Mouse (Mus musculus) liver, embryonic 14.5 days (tissue): ENCODE measurements at regions not wholly inside any gene's neighbourhood (a gene's known extent, or its start where the extent isn't known, plus 50 kb on each side); places are given as distances from the start of the nearest gene placed in this dataset.

Experiments
- ATAC-seq: fragments of 200-750 bp; cut with Nextera tagmentation; 2 replicates; pipeline ENCODE4 v1.8.0; 2017; ENCODE audit warnings: moderate number of reproducible peaks, mild to moderate bottlenecking, moderate library complexity; ENCODE audit not compliant: insufficient read depth
- DNase-seq, 3 experiments: peaks; one replicate each; pipeline ENCODE4 v3.0.0-alpha.2; 2012 to 2013; ENCODE audit warnings: low read depth in 3 of 3, low spot score in 3 of 3
- H3K27ac ChIP-seq: fragments of 300-500 bp; sonication (generic); 2 replicates; pipeline ENCODE4 v1.5.1; 2014; ENCODE audit warnings: moderate library complexity, mild to moderate bottlenecking, control low read depth, inconsistent platforms
- H3K27me3 ChIP-seq: fragments of 300-500 bp; sonication (generic); 2 replicates; pipeline ENCODE4 v1.6.1; 2014; ENCODE audit warnings: mild to moderate bottlenecking, low read length, moderate library complexity; ENCODE audit not compliant: control insufficient read depth, insufficient read depth
- H3K36me3 ChIP-seq: fragments of 300-500 bp; sonication (generic); replicated peaks from 2 replicates; pipeline ENCODE4 v1.6.1; 2014; ENCODE audit warnings: low read depth; ENCODE audit not compliant: control insufficient read depth, insufficient read depth
- H3K4me1 ChIP-seq, 2 experiments: fragments of 200-500 bp in 1 of 2; fragments of 300-500 bp in 1 of 2; sonication (generic) in 1 of 2; replicated peaks; 2 replicates each; pipeline ENCODE4 v1.6.1; 2012 to 2014; ENCODE audit warnings: antibody characterized with exemption in 1 of 2, inconsistent platforms in 1 of 2, low read length in 1 of 2; ENCODE audit not compliant: control insufficient read depth in 2 of 2, insufficient read depth in 2 of 2
- H3K4me2 ChIP-seq: fragments of 300-500 bp; sonication (generic); 2 replicates; pipeline ENCODE4 v1.6.1; 2014; ENCODE audit warnings: low read depth, mild to moderate bottlenecking, control low read depth, moderate library complexity
- H3K4me3 ChIP-seq, 2 experiments: fragments of 200-500 bp in 1 of 2; fragments of 300-500 bp in 1 of 2; sonication (generic) in 1 of 2; 2 replicates each; pipeline ENCODE4 v1.5.1; 2012 to 2014; ENCODE audit warnings: low read depth in 2 of 2, low read length in 2 of 2, mild to moderate bottlenecking in 2 of 2, control low read depth in 1 of 2, inconsistent platforms in 1 of 2, moderate library complexity in 1 of 2; ENCODE audit not compliant: insufficient read depth in 1 of 2
- H3K9ac ChIP-seq: fragments of 300-500 bp; sonication (generic); replicated peaks from 2 replicates; pipeline ENCODE4 v1.6.1; 2014; ENCODE audit warnings: mild to moderate bottlenecking, control low read depth, moderate library complexity
- H3K9me3 ChIP-seq: fragments of 300-500 bp; sonication (generic); 2 replicates; pipeline ENCODE4 v1.6.1; 2016; ENCODE audit warnings: low read length, mixed read lengths; ENCODE audit not compliant: control insufficient read depth
- CTCF ChIP-seq: IDR thresholded peaks from 2 replicates; pipeline ENCODE4 v1.5.1; 2016; ENCODE audit warnings: antibody characterized with exemption, low read depth, control low read depth
- EP300 ChIP-seq: IDR thresholded peaks from 2 replicates; pipeline ENCODE4 v1.6.1; 2016; ENCODE audit warnings: antibody characterized with exemption, low read depth
- WGBS: fragments of 180-500 bp; shearing (Covaris S2); extraction: QIAGEN DNeasy Blood & Tissue Kit; methylation state at CpG from one replicate; pipeline ENCODE4 v1.1.7; 2014; ENCODE audit not compliant: insufficient replicate concordance; 5-methylcytosine and 5-hydroxymethylcytosine counted together

- no peaks in the 10 kb centered on the region for H3K9me3 ChIP-seq
- no peak for TF ChIP-seq CTCF
- WGBS, result 65% methylated on average over 5 of the region's 5 CpGs
- no peaks in the 10 kb centered on the region for H3K27me3 ChIP-seq
- DNase-seq (no peak), ATAC-seq (no peak)
- H3K9ac ChIP-seq, result no peak overlapping the region
- H3K4me3 ChIP-seq, result no peak overlapping the region
- H3K4me2 ChIP-seq, result no peak overlapping the region
- no peaks in the 10 kb centered on the region for H3K36me3 ChIP-seq
- H3K4me1 ChIP-seq, result no peaks in the 10 kb centered on the region
- H3K27ac ChIP-seq, result no peak overlapping the region
Observed at GRCm38 (mm10) chr1:137839703-137840102, 335.8 kb downstream of the Ptprc start.

DNA sequence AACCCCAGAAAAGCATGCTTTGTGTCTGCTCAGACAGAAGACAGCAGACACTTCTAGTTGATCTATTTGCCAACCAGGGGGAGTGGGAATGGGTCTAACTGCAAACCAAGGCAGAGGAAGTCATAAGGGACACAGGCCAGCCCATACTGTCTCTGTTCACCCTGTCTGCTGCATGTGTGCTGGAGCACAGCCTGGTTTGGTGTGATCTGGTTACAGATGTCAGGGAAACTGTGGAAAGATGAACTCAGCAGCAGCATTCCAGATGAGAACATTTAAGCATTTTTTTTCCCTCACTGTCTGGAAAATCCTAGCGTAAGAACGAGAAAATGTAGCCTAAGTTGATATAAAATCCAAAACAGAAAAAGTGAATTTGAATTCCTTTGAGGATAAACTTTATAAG, 336.2 kb downstream of the Ptprc start:
- H3K36me3 ChIP-seq, result no peaks in the 10 kb centered on the region
- DNase-seq, result no peak
- no peak overlapping the region for H3K4me2 ChIP-seq
- no peak overlapping the region for H3K27ac ChIP-seq
- no peak for ATAC-seq
- WGBS, result 64% methylated on average over 2 of the region's 2 CpGs
- TF ChIP-seq EP300 (no peak), CTCF (no peak)
- H3K9ac ChIP-seq, result no peak overlapping the region
- no peaks in the 10 kb centered on the region for H3K9me3 ChIP-seq
- no peaks in the 10 kb centered on the region for H3K27me3 ChIP-seq
- H3K4me3 ChIP-seq, result no peak overlapping the region
- no peaks in the 10 kb centered on the region for H3K4me1 ChIP-seq

DNA sequence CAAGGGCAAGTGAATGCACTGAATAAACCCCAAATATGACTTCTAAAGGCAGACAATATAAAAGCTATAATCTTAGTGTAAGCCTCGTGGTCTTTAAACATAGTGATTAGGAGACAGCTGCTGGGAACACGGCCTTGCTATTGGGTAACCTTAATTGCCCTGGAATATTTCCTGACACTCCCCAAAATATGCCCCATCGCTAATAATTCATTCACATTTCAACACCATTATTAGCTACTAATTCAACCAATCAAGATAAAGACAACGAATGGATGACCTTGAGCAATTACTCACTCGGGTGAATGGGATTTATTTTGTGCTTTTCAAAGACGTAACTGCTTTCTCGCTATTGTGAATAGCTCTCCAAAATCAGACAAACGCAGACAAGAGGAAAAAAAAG, 337.2 kb downstream of the Ptprc start:
- Histone ChIP-seq H3K4me3 (no peak overlapping the region), H3K9ac (no peak overlapping the region), H3K27me3 (no peaks in the 10 kb centered on the region), H3K27ac (no peak overlapping the region), H3K9me3 (no peaks in the 10 kb centered on the region), H3K36me3 (no peaks in the 10 kb centered on the region), H3K4me1 (no peaks in the 10 kb centered on the region), H3K4me2 (no peak overlapping the region)
- WGBS, result 62% methylated on average over 8 of the region's 8 CpGs
- ATAC-seq (no peak), DNase-seq (no peak)
- no peak for TF ChIP-seq EP300
- TF ChIP-seq CTCF, result no peak

DNA sequence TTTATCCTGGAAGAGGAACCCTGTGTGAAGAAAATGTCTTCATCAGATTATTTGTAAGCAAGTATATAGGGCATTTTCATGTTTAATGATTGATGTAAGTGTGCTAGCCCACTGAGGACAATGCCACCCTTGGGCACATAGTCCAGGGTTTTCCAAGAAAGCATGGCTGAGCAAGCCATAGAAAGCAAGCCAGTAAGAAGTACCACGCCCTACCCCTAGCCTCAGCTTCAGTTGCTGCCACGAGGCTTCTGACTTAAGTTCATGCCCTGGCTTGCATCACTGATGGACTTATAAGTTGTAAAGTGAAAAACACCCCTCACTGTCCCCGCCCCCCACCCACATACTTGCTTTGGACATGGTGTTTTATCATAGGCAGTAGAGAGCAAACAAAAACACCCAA, 342.0 kb downstream of the Ptprc start:
- Histone ChIP-seq H3K27me3 (no peaks in the 10 kb centered on the region), H3K27ac (no peak overlapping the region), H3K4me1 (no peaks in the 10 kb centered on the region), H3K36me3 (no peaks in the 10 kb centered on the region), H3K4me2 (no peak overlapping the region), H3K9ac (no peak overlapping the region), H3K4me3 (no peak overlapping the region), H3K9me3 (no peaks in the 10 kb centered on the region)
- TF ChIP-seq CTCF (no peak), EP300 (no peak)
- DNase-seq (no peak), ATAC-seq (no peak)
- 31% methylated on average over 3 of the region's 3 CpGs for WGBS

DNA sequence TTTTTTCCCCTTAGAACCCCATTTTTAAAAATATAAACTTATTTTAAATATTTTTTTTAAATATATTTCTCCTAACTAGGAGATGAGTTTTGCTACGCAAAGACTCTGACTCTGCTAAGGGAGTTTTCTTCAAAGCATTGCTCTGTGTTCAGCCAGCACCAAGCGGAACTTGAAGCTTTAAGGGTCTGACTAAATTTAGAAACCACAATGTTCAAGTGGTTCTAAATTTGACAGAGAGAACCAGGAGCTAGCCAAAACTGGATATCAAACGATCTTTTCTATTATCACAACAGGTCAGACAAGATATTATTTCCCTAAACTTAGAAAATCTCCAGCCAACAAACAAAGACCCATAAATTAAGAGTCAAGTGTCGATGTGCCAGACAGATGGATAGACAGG, 344.2 kb downstream of the Ptprc start:
- Histone ChIP-seq H3K4me3 (no peak overlapping the region), H3K4me2 (no peak overlapping the region), H3K27me3 (no peaks in the 10 kb centered on the region), H3K9ac (no peak overlapping the region), H3K4me1 (no peaks in the 10 kb centered on the region), H3K36me3 (no peaks in the 10 kb centered on the region), H3K9me3 (no peaks in the 10 kb centered on the region), H3K27ac (no peak overlapping the region)
- ATAC-seq, result no peak
- TF ChIP-seq EP300 (no peak), CTCF (no peak)
- 23% methylated on average over 4 of the region's 4 CpGs for WGBS
- DNase-seq, result no peak

- Histone ChIP-seq H3K4me1 (no peaks in the 10 kb centered on the region), H3K4me2 (no peak overlapping the region), H3K36me3 (no peaks in the 10 kb centered on the region), H3K4me3 (no peak overlapping the region), H3K9me3 (no peaks in the 10 kb centered on the region), H3K27me3 (no peaks in the 10 kb centered on the region), H3K27ac (no peak overlapping the region), H3K9ac (no peak overlapping the region)
- TF ChIP-seq EP300, result no peak
- DNase-seq (no peak), ATAC-seq (no peak)
- WGBS, result 70% methylated on average over 4 of the region's 4 CpGs
Observed at GRCm38 (mm10) chr1:137827379-137827778, 348.1 kb downstream of the Ptprc start.
